Mouse (Mus musculus) left cerebral cortex, adult 2 months (tissue): Measurements from ENCODE around the gene Ccdc130. TPM values are rescaled to one million over a fixed set of nuclear protein-coding genes. Genes with fewer than 3 reads are reported as not detected.

ENCODE experiments used
- DNase-seq, 2 experiments: peaks; one replicate each; pipeline ENCODE4 v3.0.0; 2021 to 2022; ENCODE audit warnings: low spot score in 2 of 2, mixed read lengths in 1 of 2; ENCODE audit errors: extremely low spot score in 1 of 2
- H3K27ac ChIP-seq: fragments of 200-600 bp; 2 replicates; pipeline ENCODE4 v1.8.1; 2022
- H3K4me3 ChIP-seq: fragments of 200-600 bp; 2 replicates; pipeline ENCODE4 v1.8.1; 2022
- CTCF ChIP-seq: fragments of 200-600 bp; IDR thresholded peaks from 2 replicates; pipeline ENCODE4 v1.8.1; 2022; ENCODE audit warnings: antibody characterized with exemption, mild to moderate bottlenecking, moderate library complexity
- intact Hi-C: fragments of 180-260 bp; cut with DNase I; formaldehyde crosslinking; loops from one replicate; pipeline ENCODE4 v1.15.1; 2025
- total RNA-seq, 2 experiments: library from RNA; stranded (reverse); gene quantifications; 2 replicates each; pipeline ENCODE4 v1.2.3; 2021

Gene Ccdc130
- total RNA-seq, 2 experiments from 2014 or later: 27.7 to 35.5 TPM

DNA sequence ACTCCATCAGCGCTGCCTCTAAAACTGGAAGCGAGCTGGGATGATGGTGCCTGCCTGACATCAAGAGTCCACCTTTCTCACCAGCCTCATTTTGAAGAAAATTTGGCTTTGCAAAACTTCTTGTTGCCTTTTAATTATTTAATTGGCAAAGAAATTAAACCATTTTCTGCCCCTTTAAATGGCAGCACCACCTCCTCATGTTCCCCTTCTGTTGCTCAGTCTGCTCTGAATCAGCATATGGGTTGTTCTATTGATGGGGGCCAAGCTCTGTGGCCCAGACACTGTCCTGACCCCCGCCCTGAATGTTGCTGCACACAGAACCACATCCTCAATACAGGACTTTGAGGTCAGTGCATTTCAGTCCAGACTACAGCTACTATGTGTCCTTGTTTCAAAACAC, 3.8 kb upstream of the Ccdc130 start:
- H3K4me3 ChIP-seq: no peak overlapping the region
- TF ChIP-seq CTCF: no peak
- intact Hi-C loops: loop anchor here (5.0 kb wide), 1 partner anchor 87 kb away; the partner anchor contains the start of gene Nanos3
- H3K27ac ChIP-seq: no peak overlapping the region
- DNase-seq: no peak

DNA sequence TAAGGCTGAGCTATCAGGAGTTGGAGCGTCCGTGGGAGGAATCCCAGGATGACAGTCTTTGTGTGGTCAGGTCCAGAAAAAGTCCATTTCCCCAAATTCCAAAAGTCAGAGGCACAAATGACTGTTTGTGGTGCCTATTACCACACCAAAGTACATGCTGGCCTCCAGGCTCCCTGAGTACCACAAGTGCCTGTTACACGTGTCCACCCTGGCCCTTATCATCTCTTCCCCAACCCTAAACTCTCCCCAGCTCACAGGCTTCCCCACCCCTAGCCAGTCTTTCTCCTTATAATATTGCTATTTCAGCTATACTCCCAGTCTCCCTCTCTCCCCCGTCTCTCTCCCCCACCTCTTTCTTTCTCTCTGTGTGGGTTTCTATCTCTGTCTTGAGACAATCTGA, 2.1 kb upstream of the Ccdc130 start:
- H3K4me3 ChIP-seq: no peak overlapping the region
- H3K27ac ChIP-seq: no peak overlapping the region
- TF ChIP-seq CTCF: no peak
- DNase-seq: no peak
- intact Hi-C loops: loop anchor here (5.0 kb wide), 1 partner anchor 85 kb away; the partner anchor contains the start of gene Nanos3

DNA sequence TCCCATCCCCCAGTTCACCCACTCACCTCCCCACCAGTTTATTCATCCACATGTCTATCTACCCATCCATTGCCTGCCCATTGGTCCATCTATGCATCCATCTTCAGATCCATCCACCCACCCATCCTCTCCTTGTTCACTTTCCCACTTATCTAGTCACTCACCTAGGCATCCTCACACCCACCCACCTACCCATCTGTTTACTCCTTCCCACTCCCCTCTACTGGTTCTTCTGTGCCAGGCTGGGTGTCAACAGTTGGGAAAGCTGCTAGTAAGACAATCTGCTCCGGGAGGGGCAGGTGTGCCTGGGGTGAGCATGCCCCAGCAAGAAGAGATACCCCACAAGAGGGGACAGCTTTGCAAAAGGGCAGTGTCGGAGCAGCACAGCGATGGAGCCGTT, 9.1 kb downstream of the Ccdc130 start:
- TF ChIP-seq CTCF: no peak
- intact Hi-C loops: no loop called here
- Histone ChIP-seq H3K4me3 (no peak overlapping the region), H3K27ac (no peak overlapping the region)
- DNase-seq: no peak

DNA sequence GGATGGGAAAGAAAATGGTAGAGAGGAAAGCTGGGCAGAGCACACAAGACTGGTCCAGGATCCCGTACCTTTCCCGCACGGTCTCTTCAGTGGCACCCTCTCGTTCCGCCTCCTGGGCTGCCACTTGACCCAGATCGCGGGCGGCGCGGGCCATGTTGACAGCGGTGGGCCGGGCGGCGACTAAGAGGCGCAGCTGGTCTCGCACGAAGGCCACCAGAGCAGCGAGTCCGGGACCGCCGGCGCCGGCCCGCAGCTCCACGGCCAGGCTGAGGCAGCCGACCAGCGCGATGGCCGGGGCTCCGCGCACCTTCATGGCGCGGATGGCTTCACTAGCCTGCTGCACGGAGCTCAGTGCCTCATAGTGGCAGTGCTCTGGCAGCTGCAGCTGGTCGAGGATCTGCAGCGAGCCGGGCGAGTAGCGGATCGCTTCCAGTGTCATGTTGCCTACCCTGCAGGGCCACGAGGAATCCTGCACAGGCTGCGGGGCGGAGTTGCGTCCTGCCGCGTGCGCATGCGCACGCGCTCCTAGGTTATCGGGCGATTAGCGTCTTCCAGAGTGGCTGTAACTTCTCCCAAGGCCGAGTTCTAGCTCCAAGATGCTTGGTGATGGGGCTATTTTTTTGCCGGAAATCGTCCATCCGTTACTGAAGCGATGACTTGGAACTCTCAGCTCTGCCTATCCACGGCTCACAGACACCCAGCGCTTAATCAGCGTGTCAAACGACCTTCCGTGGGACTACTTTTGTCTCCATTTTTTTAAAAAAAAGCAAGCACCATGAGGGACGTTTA, 13.2 kb downstream of the Ccdc130 start, which contains the start of gene Mri1:
Gene Mri1, minus strand, starts transcription at position 505 of the 789 bp plus-strand sequence.
- intact Hi-C loops: loop anchor here (2.0 kb wide), 1 partner anchor 20 kb away; the partner anchor contains the start of gene Zswim4
- TF ChIP-seq CTCF: no peak; the same call in 1 of the 2 replicates
- H3K4me3 ChIP-seq: peak within 1 kb of the TSS; percentile 70
- peak within 1 kb of the TSS; percentile 93 for H3K27ac ChIP-seq
- peak; percentile 71 to 84 for DNase-seq

- DNase-seq: no peak
- Histone ChIP-seq H3K27ac (peak overlapping the region; percentile 93), H3K4me3 (peak overlapping the region; percentile 70)
- intact Hi-C loops: loop anchor here (2.0 kb wide), 1 partner anchor 20 kb away; the partner anchor contains the start of gene Zswim4
- TF ChIP-seq CTCF: no peak
Measured at GRCm38 (mm10) chr8:84256458-84256821, 13.7 kb downstream of the Ccdc130 start.

GRCm38 (mm10) chr8:84255858-84256257, 14.3 kb downstream of the Ccdc130 start:
- intact Hi-C loops: loop anchor here (2.0 kb wide), 1 partner anchor 19 kb away; the partner anchor contains the start of gene Zswim4
- no peak for DNase-seq
- Histone ChIP-seq H3K4me3 (peak overlapping the region; percentile 70), H3K27ac (peak overlapping the region; percentile 93; the same call in 1 of the 2 replicates)
- no peak; the same call in none of the 2 replicates for TF ChIP-seq CTCF

DNA sequence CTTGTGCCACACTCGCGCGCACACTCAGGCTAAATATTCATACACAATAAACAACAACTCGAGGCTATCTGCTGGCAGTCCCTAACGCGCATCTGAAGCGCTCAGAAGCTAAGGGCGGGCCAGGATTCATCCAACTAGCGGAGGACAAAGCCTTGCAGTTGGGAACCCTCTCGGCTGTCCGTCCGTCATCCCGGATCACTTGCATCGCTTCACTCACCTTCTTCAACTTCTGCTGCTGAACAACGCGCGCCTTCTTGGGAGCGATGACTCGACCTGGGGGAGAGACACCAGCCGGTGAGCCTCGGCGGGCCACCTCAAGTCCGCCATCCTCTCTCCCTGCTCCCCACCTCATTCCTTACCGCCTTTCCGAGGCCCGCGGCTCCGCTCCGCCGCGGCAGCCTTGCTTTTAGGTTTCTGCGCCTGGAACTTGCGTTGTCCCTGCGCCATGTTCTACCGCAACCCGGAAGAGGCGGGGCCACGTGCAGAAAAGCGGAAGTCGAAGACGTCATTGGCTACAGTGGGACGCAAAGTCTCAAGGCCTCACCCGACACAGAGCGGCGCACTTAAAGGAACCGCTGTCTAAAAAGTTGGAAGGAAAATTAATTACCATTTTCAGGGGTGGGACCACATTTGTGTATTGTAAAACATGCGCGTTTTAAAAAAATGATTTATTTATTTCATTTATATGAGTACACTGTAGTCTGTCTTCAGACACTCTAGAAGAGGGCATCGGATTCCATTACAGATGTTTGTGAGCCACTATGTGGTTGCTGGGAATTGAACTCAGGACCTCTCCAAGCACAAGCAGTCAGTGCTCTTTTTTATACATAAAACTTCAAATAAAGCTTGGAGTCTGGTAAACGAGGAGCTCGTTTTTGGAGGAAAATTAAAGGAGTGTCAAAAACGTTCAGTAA, 20.7 kb downstream of the Ccdc130 start, which contains the start of gene D8Ertd738e:
Gene D8Ertd738e, minus strand, starts transcription at position 463 of the 914 bp plus-strand sequence.
- intact Hi-C loops: no loop called here
- H3K27ac ChIP-seq: peak within 1 kb of the TSS; percentile 88

DNA sequence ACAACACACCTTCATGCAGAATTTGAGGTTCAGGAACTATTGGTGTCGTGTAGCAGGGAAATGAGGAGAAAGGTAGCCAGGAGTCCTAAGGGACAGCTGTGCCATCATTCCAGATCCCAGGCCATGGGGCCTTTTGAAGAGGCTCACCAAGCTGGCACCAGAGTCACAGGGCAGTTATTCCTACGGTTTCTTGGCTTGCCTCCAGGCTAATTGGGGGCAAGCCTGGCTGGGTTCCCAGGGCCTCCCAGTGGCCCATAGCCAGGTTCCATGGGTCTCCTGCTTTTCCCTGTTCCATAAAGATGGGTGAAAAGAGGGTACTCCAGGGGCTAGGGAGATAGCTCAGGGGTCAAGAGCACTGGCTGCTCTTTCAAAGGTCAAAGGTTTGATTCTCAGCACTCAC, 28.4 kb downstream of the Ccdc130 start:
- TF ChIP-seq CTCF: no peak
- no peak overlapping the region for H3K27ac ChIP-seq
- H3K4me3 ChIP-seq: no peak overlapping the region
- no peak for DNase-seq
- intact Hi-C loops: no loop called here

More for the DNA sequence above, 20.7 kb downstream of the Ccdc130 start, which contains the start of gene D8Ertd738e:
- peak within 1 kb of the TSS; percentile 97 for H3K4me3 ChIP-seq
- TF ChIP-seq CTCF: no peak
- DNase-seq: peak; percentile 83 to 84

DNA sequence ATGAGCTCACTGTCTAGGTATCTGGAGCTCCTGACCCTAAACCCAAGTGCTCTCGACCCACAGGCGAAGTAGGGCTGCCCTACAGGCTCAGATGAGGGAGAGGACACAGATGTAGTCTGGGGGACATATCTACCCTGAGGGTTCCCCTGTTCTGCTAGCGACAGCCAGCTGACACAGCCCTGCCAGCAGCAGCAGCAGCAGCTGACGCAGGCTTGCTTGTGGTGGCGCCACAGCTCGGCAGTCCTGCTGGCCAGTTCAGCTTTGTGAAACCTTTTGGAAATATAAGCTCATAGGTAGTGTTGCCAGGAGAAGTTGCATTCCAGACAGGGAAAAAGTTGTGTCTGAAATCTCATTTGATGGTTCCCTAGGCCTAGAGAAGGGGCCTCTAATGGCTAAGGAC, 29.0 kb downstream of the Ccdc130 start:
- intact Hi-C loops: no loop called here
- no peak for TF ChIP-seq CTCF
- H3K4me3 ChIP-seq: no peak overlapping the region
- H3K27ac ChIP-seq: no peak overlapping the region
- no peak for DNase-seq

GRCm38 (mm10) chr8:84237542-84238229, 32.5 kb downstream of the Ccdc130 start:
- Histone ChIP-seq H3K4me3 (peak overlapping the region; percentile 57), H3K27ac (peak overlapping the region; percentile 84)
- TF ChIP-seq CTCF: no peak; the same call in 1 of the 2 replicates
- no peak for DNase-seq
- intact Hi-C loops: loop anchor here (2.0 kb wide), 1 partner anchor 19 kb away; the partner anchor contains the start of gene Mri1

GRCm38 (mm10) chr8:84236998-84237473, 33.1 kb downstream of the Ccdc130 start, which contains the start of gene Zswim4:
Gene Zswim4, minus strand, starts transcription at chr8:84237055.
- peak within 1 kb of the TSS; percentile 57 for H3K4me3 ChIP-seq
- TF ChIP-seq CTCF: no peak; the same call in none of the 2 replicates
- peak within 1 kb of the TSS; percentile 86 for H3K27ac ChIP-seq
- peak; percentile 98 for DNase-seq
- intact Hi-C loops: loop anchor here (2.0 kb wide), 1 partner anchor 20 kb away; the partner anchor contains the start of gene Mri1
